Mouse (Mus musculus) kidney, adult 2 months (tissue): ENCODE measurements at regions not wholly inside any gene's neighbourhood (a gene's known extent, or its start where the extent isn't known, plus 50 kb on each side); places are given as distances from the start of the nearest gene placed in this dataset.

Experiments used
- DNase-seq: peaks from one replicate; pipeline ENCODE4 v3.0.0; 2021
- H3K27ac ChIP-seq: fragments of 200-500 bp; 2 replicates; pipeline ENCODE4 v1.5.1; 2012; ENCODE audit warnings: low read depth, low read length, control low read depth, inconsistent platforms; ENCODE audit not compliant: insufficient read depth
- H3K27me3 ChIP-seq: fragments of 200-500 bp; replicated peaks from 2 replicates; pipeline ENCODE4 v1.6.1; 2012; ENCODE audit warnings: mild to moderate bottlenecking, moderate library complexity, low read length, inconsistent platforms; ENCODE audit not compliant: control insufficient read depth, insufficient read depth
- H3K36me3 ChIP-seq: fragments of 200-500 bp; 2 replicates; pipeline ENCODE4 v1.6.1; 2012; ENCODE audit warnings: mild to moderate bottlenecking, moderate library complexity, low read length, inconsistent platforms; ENCODE audit not compliant: control insufficient read depth, insufficient read depth
- H3K4me1 ChIP-seq: fragments of 200-500 bp; 2 replicates; pipeline ENCODE4 v1.6.1; 2011; ENCODE audit warnings: low read length; ENCODE audit not compliant: control insufficient read depth, insufficient read depth
- H3K4me3 ChIP-seq: fragments of 200-500 bp; 2 replicates; pipeline ENCODE4 v1.5.1; 2011; ENCODE audit warnings: mild to moderate bottlenecking, low read depth, low read length, control low read depth; ENCODE audit not compliant: insufficient read depth
- CTCF ChIP-seq: fragments of 200-500 bp; conservative IDR thresholded peaks from 2 replicates; pipeline ENCODE4 v1.5.1; 2011; ENCODE audit warnings: low read depth, mild to moderate bottlenecking, control low read depth, low read length, moderate library complexity, mixed read lengths; ENCODE audit not compliant: insufficient read depth, insufficient read length
- POLR2A ChIP-seq: fragments of 200-500 bp; IDR thresholded peaks from one replicate; pipeline ENCODE4 v1.6.1; 2011; ENCODE audit warnings: low read depth, low read length, control low read depth
- WGBS: fragments of 180-500 bp; shearing (Covaris S2); methylation state at CpG from one replicate; pipeline ENCODE4 v1.1.7; 2018; 5-methylcytosine and 5-hydroxymethylcytosine counted together

- 84% methylated on average over 4 of the region's 4 CpGs for WGBS
- no peak overlapping the region for H3K4me3 ChIP-seq
- TF ChIP-seq POLR2A (no peak), CTCF (no peak)
- H3K36me3 ChIP-seq = no peaks in the 10 kb centered on the region
- H3K27me3 ChIP-seq = no peaks in the 10 kb centered on the region
- DNase-seq = no peak
- H3K27ac ChIP-seq = no peak overlapping the region
- H3K4me1 ChIP-seq = no peaks in the 10 kb centered on the region
Measured at GRCm38 (mm10) chr3:38373690-38374089, 111.0 kb downstream of the Ankrd50 start.

DNA sequence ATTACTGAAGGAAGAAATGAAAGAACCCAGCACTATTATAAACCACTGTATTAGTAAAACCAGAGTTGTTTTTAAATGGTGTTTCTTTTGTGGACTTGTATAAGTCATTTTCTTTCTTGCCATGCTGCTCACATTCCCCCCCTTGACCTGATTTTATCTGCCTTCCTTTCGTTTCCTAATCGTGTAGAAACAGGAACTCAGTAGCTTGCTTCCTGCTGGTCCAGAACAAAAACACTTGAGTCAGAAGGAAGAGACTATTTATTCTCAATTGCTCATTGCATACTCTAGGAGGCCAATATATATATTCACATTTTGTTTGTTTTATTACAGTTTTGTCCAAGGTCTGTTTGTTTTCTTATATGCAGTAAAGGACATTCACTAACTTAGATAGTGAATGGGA is 112.9 kb downstream of the Ankrd50 start:
- Histone ChIP-seq H3K36me3 (no peaks in the 10 kb centered on the region), H3K27me3 (no peaks in the 10 kb centered on the region), H3K4me1 (no peaks in the 10 kb centered on the region), H3K27ac (no peak overlapping the region), H3K4me3 (no peak overlapping the region)
- 26% methylated on average over 2 of the region's 2 CpGs for WGBS
- peak; percentile 26 for DNase-seq
- TF ChIP-seq CTCF = no peak

DNA sequence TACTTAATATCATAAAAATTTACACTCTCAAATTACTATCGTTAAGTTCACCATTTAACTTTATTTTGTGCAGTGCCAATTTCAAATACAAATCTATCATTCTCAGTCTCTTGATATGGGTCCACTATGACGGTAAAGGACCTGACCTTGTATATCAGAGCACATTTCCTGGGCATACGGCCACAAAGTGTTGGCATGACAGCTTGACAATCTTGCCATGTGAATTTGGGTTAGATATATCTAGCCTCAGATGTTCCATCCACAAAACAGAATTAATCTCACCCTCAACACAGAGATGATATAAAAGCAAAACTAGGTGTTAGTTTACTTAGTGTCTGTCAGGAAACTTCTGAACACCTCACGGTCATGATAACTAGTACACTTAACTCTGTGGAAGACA is 120.8 kb downstream of the Ankrd50 start:
- no peak overlapping the region for H3K4me3 ChIP-seq
- H3K27ac ChIP-seq = no peak overlapping the region
- no peaks in the 10 kb centered on the region for H3K4me1 ChIP-seq
- no peaks in the 10 kb centered on the region for H3K27me3 ChIP-seq
- WGBS = 92% methylated on average over 4 of the region's 4 CpGs
- no peak for DNase-seq
- TF ChIP-seq POLR2A (no peak), CTCF (no peak)
- H3K36me3 ChIP-seq = no peaks in the 10 kb centered on the region

DNA sequence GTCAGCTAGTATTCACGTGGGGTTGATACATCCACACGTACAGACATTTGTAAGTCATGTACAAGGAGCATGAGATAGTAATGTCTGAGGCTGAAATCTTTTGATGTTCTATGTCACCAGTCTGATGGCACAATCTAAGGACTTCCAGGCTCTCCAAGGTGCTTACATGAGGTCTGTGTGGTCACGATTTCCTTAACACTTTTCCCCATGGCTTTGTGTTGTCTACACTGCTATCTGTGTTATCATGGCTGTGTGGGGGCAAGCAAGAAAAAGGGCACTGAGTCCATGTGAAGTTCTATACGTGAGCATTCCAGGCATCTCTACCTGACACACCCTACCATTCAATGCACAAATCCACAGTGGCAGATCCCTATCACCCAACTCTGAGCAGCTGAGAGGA is 123.2 kb downstream of the Ankrd50 start:
- H3K27me3 ChIP-seq = no peaks in the 10 kb centered on the region
- no peak for DNase-seq
- H3K36me3 ChIP-seq = no peaks in the 10 kb centered on the region
- 86% methylated on average over 4 of the region's 4 CpGs for WGBS
- H3K4me1 ChIP-seq = no peaks in the 10 kb centered on the region
- no peak overlapping the region for H3K27ac ChIP-seq
- H3K4me3 ChIP-seq = no peak overlapping the region
- no peak for TF ChIP-seq CTCF
- TF ChIP-seq POLR2A = no peak

DNA sequence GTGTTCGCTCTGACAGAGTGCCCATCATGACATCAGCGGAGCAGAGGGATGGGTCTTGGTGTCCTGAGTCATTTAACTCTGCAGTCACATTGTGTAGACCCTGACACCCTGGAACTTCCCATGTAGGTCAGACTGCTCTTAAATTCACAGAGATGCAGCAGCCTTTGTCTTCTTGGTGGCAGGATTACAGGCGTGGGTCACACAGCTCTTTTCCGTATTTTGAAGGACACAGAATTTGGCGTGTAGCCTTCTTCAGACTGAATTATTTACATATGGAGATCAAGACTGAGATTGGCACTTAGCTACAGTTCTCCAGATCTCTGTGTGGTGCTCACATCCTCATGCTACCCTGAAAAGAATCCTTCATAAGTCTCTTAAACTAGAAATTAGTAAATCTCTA is 123.7 kb downstream of the Ankrd50 start:
- TF ChIP-seq CTCF = no peak
- TF ChIP-seq POLR2A = no peak
- Histone ChIP-seq H3K4me1 (no peaks in the 10 kb centered on the region), H3K27me3 (no peaks in the 10 kb centered on the region), H3K4me3 (no peak overlapping the region), H3K36me3 (no peaks in the 10 kb centered on the region), H3K27ac (no peak overlapping the region)
- 55% methylated on average over 5 of the region's 5 CpGs for WGBS
- no peak for DNase-seq

- peak; percentile 44 for DNase-seq
- no peak overlapping the region for H3K27ac ChIP-seq
- no peak for TF ChIP-seq CTCF
- no peak for TF ChIP-seq POLR2A
Measured at GRCm38 (mm10) chr3:38360421-38360921, 124.2 kb downstream of the Ankrd50 start.

DNA sequence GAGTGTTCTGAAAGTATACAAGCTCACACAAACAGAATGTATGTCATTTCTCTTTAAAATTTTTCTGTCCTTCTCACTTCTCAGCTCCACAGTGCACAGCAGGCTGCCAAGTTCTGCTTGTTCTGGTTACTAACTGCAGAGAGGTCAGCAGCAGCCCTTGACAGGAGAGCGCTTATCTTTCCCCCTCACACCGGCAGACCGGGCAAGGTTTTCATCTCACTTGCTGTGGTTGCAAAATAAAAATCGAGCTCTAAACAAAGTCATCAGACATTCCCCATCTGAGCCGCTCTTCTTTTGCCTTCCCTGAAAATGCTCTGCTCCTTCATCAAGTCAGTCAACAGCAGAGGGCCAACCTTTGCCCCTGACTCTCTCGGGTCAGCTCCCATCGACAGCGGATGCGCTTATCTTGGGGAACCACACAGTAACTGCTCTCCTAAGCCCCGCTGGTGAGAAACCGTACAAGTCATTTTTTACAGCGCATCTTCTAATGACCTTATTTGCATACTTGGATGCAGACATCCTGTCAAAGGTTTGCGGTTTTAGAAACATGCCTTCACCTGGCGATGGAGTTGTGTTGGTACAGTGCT is 126.6 kb downstream of the Ankrd50 start:
- H3K4me3 ChIP-seq = no peak overlapping the region
- WGBS = 39% methylated on average over 14 of the region's 14 CpGs

More at GRCm38 (mm10) chr3:38360421-38360921, 124.2 kb downstream of the Ankrd50 start:
- WGBS = 43% methylated on average over 3 of the region's 3 CpGs
- H3K27me3 ChIP-seq = no peaks in the 10 kb centered on the region
- no peaks in the 10 kb centered on the region for H3K36me3 ChIP-seq
- H3K4me1 ChIP-seq = no peaks in the 10 kb centered on the region
- H3K4me3 ChIP-seq = no peak overlapping the region

More for the DNA sequence above, 126.6 kb downstream of the Ankrd50 start:
- H3K27ac ChIP-seq = no peak overlapping the region
- H3K4me1 ChIP-seq = no peaks in the 10 kb centered on the region
- TF ChIP-seq CTCF (no peak), POLR2A (no peak)
- no peaks in the 10 kb centered on the region for H3K36me3 ChIP-seq
- DNase-seq = peak; percentile 8
- H3K27me3 ChIP-seq = no peaks in the 10 kb centered on the region
